Mouse (Mus musculus): Measurements from ENCODE around the gene Trak1. TPM values are rescaled to one million over a fixed set of nuclear protein-coding genes. Genes with fewer than 3 reads are reported as not detected.

Trak1 gene
- polyA plus RNA-seq (2017; shearing (Covaris generic)), result 57.7 TPM

DNA sequence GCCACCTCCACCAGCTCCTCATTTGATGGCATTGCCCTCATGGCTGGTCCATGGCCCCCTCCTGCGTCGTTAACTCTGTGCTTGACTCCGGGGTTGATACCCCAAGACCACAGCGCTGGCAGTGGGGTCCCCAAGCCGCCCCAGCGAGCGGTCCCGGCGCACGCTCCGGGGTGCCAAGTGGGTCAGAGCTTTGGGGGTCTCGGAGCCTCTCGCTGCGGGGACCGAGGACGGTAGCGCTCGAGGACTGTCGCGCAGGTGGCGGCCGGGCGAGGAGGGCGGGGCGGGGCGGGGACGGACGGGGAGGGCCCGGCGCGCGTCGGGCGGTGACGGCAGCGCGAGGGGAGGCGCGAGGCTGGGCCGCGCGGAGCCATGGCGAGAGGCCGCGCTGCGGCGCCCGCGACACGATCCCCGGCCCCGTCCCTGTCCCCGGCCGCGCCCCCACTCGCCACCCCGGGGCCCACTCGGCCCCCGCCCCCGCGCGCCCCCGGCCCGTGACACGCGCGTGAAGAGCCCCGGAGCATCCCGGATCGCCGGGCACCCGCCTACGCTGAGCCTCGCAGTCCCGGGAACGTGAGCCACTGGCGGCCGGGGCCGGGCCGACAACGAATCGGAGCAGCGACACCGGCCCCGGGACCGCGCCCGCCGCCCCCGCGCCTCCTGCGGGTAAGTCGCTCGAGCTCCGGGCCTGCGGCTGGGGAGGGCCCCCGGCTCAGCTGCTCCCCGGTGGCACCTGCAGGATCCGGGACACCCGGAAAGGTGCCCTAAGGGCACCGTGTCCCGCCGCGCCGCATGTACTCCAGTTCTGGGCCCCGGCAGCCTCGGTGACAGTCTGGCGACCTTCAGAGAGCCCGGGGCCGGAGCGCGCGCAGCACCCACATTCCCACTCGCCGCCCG is at the start of gene Trak1:
Gene Trak1 (plus strand): TSS at position 332 of the 894 bp plus-strand sequence.

DNA sequence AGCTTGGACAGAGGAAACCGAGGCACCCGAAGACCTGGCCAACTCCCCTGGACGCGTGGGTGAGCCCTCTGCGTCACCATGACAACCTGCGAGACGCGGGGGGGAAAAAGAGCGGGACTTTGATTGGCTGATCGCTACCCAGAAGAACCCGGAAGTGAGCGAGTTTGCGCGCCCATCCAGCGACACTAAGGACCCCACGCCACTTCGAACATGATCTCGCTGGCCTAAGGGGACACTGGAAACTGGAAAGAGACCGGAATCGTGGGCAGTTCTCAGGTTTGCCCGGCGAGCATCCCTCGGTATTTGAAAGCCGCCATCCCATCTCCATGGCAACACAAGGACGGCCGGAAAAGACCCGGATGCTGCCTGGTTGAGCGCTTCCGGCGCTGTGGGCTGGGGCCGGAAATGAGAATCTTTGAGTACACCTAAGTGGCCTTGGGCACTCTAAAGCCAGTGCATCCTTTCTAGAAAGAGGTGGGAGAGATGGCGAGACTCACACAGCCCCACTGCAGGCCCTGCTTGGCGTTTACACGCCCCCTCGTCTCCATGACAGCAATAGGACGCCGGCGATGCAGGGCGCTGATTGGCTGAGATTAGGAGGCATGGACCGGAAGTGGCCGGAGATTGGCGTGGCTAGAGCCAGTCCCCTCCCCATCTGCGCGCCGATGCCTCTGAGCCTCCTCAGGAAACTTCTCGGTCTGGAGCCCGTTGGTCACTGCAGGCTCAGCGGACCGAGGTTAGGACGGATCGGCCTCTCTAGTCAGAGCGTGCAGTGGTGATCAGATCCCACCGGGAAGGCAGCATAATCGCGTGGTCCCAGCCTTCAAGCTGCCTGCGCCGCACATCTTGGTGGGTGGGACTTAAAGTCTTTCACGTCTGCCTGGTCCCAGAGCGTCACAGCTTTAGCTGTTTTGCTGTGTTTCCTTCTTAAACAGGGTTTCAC is 19.9 kb upstream of the Trak1 start, which contains the start of gene Ulk4:
Gene Ulk4 (minus strand): TSS at position 80 of the 943 bp plus-strand sequence.

DNA sequence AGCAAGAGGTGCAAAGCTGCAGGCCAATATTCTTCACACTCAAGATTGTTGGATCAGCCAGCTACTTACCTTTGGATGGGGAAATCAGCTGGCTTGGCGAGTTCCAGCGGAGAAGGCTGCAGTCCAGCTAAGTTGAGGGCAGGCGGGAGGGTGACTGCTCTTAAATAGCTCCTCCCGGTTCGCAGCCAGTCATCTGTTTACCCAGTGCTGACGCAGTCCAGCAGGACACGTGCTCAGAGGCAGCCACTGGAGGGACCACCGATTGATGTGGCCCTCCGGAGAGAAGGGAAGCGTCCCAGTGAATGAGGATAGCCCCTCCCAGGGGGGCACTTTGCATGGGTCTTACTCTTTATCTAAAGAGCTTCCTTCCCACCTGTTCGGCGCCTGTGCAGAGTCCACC is 198.2 kb downstream of the Trak1 start, which contains the start of gene Cck:
Gene Cck (minus strand): TSS at position 166 of the 400 bp plus-strand sequence.

Other genes starting within 250 kb of the Trak1 start
- 10.5 TPM for gene Ulk4, start 20.3 kb upstream of the Trak1 start, polyA plus RNA-seq (2017; shearing (Covaris generic))
- gene Cck, start 198.2 kb downstream of the Trak1 start, polyA plus RNA-seq (2017; shearing (Covaris generic)), result not detected